Mouse (Mus musculus) megakaryocyte, embryonic 14.5 days (primary cell): ENCODE measurements around the gene Large1. TPM values are rescaled to one million over a fixed set of nuclear protein-coding genes. Genes with fewer than 3 reads are reported as not detected.
"Not testable (repeated sequence)": the region's sequence is repeated elsewhere in the genome, so short reads cannot be mapped to it uniquely, and the experiment has no call there.

Experiments used
- H3K27me3 ChIP-seq: replicated peaks from 2 replicates; pipeline ENCODE3; 2012; ENCODE audit warnings: inconsistent platforms
- H3K36me3 ChIP-seq: replicated peaks from 2 replicates; pipeline ENCODE3; 2012; ENCODE audit warnings: low read length, inconsistent platforms, mixed read lengths
- H3K4me1 ChIP-seq: 2 replicates; pipeline ENCODE4 v1.6.1; 2012; ENCODE audit warnings: inconsistent platforms
- H3K4me3 ChIP-seq: replicated peaks from 2 replicates; pipeline ENCODE3; 2012; ENCODE audit warnings: moderate library complexity, mild to moderate bottlenecking, inconsistent platforms
- H3K9me3 ChIP-seq: 2 replicates; pipeline ENCODE4 v1.6.1; 2012; ENCODE audit warnings: inconsistent platforms
- FLI1 ChIP-seq: IDR thresholded peaks from 2 replicates; pipeline ENCODE4 v1.6.1; 2012; ENCODE audit warnings: low read length, inconsistent platforms, mixed read lengths
- GATA1 ChIP-seq: IDR thresholded peaks from 3 replicates; pipeline ENCODE4 v1.6.1; 2012; ENCODE audit warnings: mixed read lengths, low read length, inconsistent platforms, borderline replicate concordance
- polyA plus RNA-seq: library from polyadenylated mRNA; stranded (reverse); fragments of >175 nt; gene quantifications from 2 replicates; pipeline ENCODE4 v1.2.3, GENCODE M21; 2012; ENCODE audit warnings: low replicate concordance; ENCODE audit not compliant: insufficient read depth

Large1 gene
- polyA plus RNA-seq, 1 experiment: 0.07 TPM

DNA sequence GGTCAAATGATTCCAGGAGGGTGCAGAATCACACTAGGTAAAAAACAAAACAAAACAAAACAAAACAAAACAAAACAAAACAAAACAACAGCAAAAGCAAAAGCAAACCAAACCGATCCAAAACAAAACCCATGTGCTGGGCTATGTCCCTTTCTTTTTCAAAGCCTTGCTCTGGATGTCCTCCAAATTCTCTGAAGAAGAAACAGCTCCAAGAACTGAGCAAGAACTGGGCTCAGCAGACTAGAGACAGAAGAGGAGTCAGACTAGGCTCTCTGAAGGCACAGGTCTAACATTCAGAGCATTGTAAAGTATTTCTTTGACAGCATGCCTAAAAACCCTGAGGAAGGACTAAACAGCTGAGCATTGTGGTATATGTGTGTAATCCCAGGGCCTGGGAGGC, 370.5 kb downstream of the Large1 start:
- no peak for TF ChIP-seq GATA1

DNA sequence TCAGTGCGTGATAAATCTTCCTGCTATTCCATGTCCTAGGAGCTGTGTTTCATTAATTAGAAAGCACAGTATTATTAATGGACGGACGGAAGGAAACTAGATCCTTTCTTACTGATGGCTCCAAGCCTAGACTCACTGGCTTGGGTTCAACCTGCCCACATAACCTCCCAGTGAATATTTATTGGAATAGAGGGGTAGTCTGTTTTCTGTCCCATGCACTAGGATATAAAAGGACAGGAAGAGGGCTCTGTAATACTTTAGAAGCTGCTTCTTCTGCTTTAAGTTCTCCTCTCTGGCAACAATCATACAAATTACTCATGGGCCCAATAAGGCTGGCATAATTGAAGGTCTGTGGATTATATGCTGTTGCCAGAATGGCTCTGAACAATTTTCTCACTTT, 398.3 kb downstream of the Large1 start:
- no peaks in the 10 kb centered on the region for H3K9me3 ChIP-seq
- no peaks in the 10 kb centered on the region for H3K4me1 ChIP-seq
- H3K4me3 ChIP-seq: no peak overlapping the region
- no peaks in the 10 kb centered on the region for H3K36me3 ChIP-seq
- no peak for TF ChIP-seq FLI1
- TF ChIP-seq GATA1: no peak
- H3K27me3 ChIP-seq: no peaks in the 10 kb centered on the region

More for the DNA sequence above, 370.5 kb downstream of the Large1 start:
- Histone ChIP-seq H3K4me3 (no peak overlapping the region), H3K9me3 (0 out of 2 replicates have a peak, but pooled peaks cover 2% of the 10 kb centered on the region), H3K27me3 (no peaks in the 10 kb centered on the region), H3K36me3 (no peaks in the 10 kb centered on the region), H3K4me1 (no peaks in the 10 kb centered on the region)

DNA sequence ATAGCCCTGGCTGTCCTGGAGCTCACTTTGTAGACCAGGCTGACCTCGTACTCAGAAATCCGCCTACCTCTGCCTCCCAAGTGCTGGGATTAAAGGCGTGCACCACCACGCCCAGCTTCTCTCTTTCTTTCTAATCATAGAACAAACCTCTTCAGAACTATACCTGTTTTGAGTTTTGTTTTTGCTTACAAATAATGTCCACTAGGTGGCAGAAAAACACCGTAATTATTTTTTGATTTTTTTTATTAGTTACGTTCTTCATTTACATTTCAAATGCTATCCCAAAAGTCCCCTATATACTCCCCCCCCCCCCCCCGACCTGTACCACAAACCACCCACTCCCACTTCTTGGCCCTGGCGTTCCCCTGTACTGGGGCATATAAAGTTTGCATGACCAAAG, 411.9 kb downstream of the Large1 start:
- H3K4me1 ChIP-seq, H3K36me3 ChIP-seq, H3K4me3 ChIP-seq, H3K9me3 ChIP-seq, H3K27me3 ChIP-seq: not testable (repeated sequence)

DNA sequence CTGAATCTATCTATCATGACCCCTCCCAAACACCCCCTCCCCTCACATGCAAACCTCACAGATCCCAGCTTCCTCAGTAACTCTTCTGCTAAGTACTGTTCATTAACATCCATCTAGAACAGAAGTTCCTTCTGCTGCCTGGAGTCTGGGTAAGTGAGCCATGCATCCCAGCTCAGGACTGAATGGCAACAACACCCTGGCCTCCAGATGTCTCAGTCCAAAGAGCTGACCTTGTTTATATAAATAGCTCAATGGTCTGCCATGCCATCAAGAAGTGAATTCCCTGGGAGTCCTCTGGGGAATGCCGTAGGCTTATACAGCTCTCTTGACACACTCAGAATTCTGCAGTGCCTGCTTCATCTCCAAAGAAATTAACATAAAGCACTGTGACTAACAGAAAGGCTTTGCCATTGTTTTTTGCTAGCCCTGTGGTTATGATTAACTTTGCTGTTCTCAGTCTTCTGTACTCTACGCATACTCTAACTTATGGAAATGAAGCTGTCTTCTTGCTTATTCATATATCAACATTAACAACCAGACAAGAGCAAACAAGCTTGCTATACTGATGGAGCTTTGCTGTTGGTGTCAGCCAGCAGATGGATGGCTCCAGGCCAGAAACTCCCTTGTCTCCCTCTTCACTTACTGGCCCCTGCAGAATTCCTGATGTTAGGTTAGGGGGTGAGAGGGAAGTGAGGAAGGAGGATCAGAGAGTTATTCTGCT, 434.0 kb downstream of the Large1 start:
- H3K4me3 ChIP-seq: no peak overlapping the region
- H3K9me3 ChIP-seq: no peaks in the 10 kb centered on the region
- TF ChIP-seq GATA1 (no peak), FLI1 (no peak)
- no peaks in the 10 kb centered on the region for H3K36me3 ChIP-seq
- H3K27me3 ChIP-seq: no peaks in the 10 kb centered on the region
- H3K4me1 ChIP-seq: no peaks in the 10 kb centered on the region

DNA sequence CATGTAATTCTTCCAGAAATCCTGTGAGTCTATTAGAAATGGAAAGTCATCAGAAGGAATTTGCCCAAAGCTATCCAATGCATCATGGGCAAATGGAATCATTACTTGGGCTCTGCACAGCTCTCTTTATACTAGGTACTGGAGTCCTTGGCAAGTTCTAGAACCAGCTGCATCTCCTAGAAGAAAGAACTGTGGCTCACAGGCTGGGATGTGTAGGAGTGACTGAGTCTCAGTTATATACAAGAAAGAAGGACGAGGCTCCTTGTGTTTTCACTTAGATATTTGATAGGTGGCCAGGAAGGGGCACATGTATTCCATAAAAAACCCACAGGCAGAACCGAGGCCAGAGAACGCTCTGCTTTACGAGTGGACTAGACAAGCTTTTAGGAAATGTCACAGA, 447.8 kb downstream of the Large1 start:
- H3K36me3 ChIP-seq: no peaks in the 10 kb centered on the region
- TF ChIP-seq GATA1: no peak
- no peak for TF ChIP-seq FLI1
- H3K4me1 ChIP-seq: no peaks in the 10 kb centered on the region
- no peaks in the 10 kb centered on the region for H3K9me3 ChIP-seq
- no peaks in the 10 kb centered on the region for H3K27me3 ChIP-seq
- no peak overlapping the region for H3K4me3 ChIP-seq

DNA sequence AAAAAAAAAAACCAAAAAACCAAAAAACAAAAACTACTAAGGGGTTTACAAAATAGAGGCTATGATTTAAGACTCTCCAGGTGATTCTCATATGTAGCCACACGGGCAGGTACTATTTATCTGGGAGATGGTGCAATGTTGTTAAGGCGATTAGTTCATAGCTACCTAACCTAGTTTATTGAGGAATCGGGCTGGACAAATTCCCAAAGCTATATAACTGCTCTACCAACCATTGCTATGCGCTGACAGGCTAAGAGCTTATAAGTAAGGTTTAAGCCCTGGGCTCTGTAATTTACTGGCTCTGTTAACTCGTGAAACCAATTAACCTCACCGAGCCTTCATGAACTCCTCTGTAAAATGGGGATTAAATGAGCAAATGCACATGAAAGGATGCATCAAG, 451.7 kb downstream of the Large1 start:
- H3K36me3 ChIP-seq: no peaks in the 10 kb centered on the region
- no peaks in the 10 kb centered on the region for H3K27me3 ChIP-seq
- no peak overlapping the region for H3K4me3 ChIP-seq
- no peak for TF ChIP-seq GATA1
- no peak for TF ChIP-seq FLI1
- H3K9me3 ChIP-seq: no peaks in the 10 kb centered on the region
- H3K4me1 ChIP-seq: no peaks in the 10 kb centered on the region

DNA sequence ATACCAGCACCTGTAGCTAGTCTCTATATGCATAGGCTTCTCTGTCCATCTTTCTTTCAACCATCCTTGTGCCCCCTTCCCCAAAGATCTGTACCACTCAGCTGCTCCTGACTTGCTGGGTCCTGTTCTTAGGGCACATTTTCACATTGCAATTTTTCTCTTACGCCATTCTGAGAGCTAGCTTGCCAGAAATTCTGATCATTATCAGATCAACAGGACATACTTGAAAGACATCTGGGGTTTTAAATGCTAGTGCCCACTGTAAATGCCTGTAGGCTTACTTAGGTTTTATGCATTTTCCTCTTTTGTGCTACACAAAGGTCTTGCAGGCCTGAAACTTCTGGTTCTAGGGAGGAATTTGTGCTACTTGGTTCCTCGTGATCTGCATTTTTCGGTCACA, 454.0 kb downstream of the Large1 start:
- Histone ChIP-seq H3K9me3 (no peaks in the 10 kb centered on the region), H3K4me3 (no peak overlapping the region), H3K36me3 (no peaks in the 10 kb centered on the region), H3K27me3 (no peaks in the 10 kb centered on the region), H3K4me1 (no peaks in the 10 kb centered on the region)
- no peak for TF ChIP-seq GATA1
- no peak for TF ChIP-seq FLI1

DNA sequence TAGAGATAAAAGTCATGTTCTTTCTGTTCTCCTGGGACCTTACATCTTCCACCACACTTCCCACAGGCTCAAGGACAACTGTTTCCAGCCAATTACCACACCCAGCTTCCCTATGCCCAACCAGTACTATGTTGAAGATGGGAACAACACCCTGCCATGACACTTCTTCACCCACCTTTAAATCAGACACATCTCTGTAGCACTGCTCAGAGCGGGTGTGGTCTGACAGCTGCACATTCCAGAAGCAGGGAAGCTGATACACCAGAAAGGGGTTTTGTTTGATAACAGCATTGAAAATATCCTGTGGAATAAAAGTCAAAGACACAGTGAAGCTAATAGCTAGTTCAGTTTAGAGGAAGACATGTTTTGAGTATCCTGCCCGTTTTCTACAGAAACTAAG, 470.3 kb downstream of the Large1 start:
- H3K36me3 ChIP-seq: no peaks in the 10 kb centered on the region
- H3K9me3 ChIP-seq: peaks cover 4% of the 10 kb centered on the region; the same call in 1 of the 2 replicates
- no peaks in the 10 kb centered on the region for H3K27me3 ChIP-seq
- no peak overlapping the region for H3K4me3 ChIP-seq
- no peaks in the 10 kb centered on the region for H3K4me1 ChIP-seq
- TF ChIP-seq FLI1: no peak
- TF ChIP-seq GATA1: no peak

DNA sequence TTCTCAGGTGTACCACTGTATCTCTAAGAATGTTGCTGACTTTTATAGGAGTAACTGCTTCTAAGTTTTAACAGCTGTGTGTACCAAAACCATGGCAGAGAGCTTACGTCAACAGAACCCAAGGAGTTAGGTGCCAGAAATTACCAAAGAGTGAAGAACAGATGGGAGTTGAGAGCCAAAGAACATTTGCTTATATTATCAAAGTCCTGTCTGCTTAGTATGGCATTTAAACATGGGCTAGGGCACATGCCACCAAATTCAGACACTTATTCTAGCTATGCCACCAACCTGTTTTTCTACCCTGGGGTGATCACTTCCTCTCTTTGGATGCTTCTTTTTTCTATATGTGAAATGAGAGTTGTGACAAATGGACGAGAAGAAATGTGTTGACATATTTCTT, 479.9 kb downstream of the Large1 start:
- Histone ChIP-seq H3K36me3 (no peaks in the 10 kb centered on the region), H3K4me3 (no peak overlapping the region), H3K27me3 (no peaks in the 10 kb centered on the region), H3K4me1 (no peaks in the 10 kb centered on the region), H3K9me3 (no peaks in the 10 kb centered on the region)
- TF ChIP-seq FLI1 (no peak), GATA1 (no peak)

DNA sequence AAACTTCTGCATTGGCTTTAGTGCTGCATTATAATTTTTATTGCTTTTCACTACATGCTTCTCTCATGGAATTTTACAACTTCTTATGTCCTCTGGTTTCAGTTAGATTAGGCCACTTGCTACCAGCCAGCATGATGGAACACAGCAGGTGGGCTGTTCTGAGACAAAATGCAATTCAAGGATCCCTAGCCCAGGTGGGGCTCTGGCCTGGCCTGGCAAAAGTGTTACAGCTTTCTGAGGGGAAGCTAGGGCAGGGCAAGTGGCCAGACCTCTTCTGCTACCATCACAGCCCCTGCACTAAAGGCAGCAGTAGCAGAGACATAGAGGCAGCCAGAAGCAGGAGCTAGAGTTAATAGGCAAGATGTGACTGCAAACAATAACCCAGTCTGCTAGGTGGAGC, 506.5 kb downstream of the Large1 start:
- no peaks in the 10 kb centered on the region for H3K36me3 ChIP-seq
- no peak for TF ChIP-seq GATA1
- TF ChIP-seq FLI1: no peak
- H3K9me3 ChIP-seq: no peaks in the 10 kb centered on the region
- H3K4me1 ChIP-seq: no peaks in the 10 kb centered on the region
- no peaks in the 10 kb centered on the region for H3K27me3 ChIP-seq
- H3K4me3 ChIP-seq: no peak overlapping the region

DNA sequence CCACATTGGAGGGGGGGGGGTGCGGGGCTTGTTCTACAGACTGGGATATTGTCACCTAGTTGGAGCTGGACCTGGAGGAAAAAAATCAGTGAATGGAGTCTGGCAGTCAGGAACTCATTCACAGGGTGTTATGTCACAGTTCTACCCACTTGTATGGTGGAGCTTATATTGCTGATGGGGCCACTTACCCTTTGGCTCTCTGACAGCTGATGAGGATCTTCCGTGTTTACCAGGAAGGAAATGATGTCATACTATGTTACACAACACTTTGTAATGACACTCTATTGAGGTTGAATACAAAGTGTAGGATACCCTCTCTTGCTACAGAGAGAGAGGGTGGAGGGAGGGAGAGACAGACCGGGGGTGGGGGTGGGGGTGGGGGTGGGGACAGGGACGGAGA, 517.5 kb downstream of the Large1 start:
- H3K36me3 ChIP-seq: no peaks in the 10 kb centered on the region
- peaks cover 1% of the 10 kb centered on the region for H3K27me3 ChIP-seq
- no peak for TF ChIP-seq FLI1
- no peak overlapping the region for H3K4me3 ChIP-seq
- peaks cover 9% of the 10 kb centered on the region; the same call in 1 of the 2 replicates for H3K4me1 ChIP-seq
- H3K9me3 ChIP-seq: no peaks in the 10 kb centered on the region
